Mouse (Mus musculus): ENCODE results near the gene Krt13. TPM values are rescaled to one million over a fixed set of nuclear protein-coding genes. Genes with fewer than 3 reads are reported as not detected.

The Krt13 gene
- polyA plus RNA-seq, 1 experiment from 2014 or later, result not detected

DNA sequence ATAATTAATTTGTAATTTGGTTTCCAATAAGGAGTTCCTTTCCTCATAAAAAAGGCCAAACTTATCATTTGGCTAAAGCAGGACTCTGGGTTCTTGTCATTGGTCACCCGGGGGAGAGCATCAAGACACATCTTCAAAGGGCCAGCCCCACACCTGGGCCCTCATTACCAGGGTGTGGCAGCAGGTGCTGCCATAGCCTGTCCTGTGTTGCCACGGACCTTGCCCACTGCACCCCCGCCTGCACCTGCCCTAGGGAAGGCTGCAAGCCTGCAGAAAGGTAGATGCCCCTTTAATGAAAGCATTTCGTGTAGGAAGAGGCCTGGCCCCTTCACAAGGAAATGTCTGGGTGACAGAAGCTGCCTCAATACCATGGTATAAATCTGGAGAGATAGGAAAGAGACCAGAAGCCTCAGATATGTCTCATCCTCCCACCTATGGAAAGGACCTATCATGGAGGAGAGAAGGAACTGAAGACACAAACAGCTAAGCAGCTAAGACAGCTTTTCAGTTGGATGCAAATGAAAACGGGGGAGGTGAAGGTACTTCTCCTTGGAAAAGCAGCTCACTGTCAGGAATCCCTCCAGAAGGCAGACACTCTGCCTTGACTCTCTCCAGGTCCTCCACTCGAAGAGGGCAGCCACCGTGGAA, 32.9 kb downstream of the Krt13 start:
- Histone ChIP-seq H3K4me1 (ENCODE audit: control insufficient read depth, insufficient read depth, low read length) (no peaks in the 10 kb centered on the region), H3K9ac (ENCODE audit: low read length) (no peak overlapping the region), H3K36me3 (ENCODE audit: control insufficient read depth, insufficient read depth, low read length) (no peaks in the 10 kb centered on the region), H3K27ac (ENCODE audit: low read depth, low read length) (no peak overlapping the region), H3K27me3 (ENCODE audit: control insufficient read depth, insufficient read depth, low read length) (no peaks in the 10 kb centered on the region), H3K4me3 (ENCODE audit: low read depth, low read length) (no peak overlapping the region), H3K9me3 (ENCODE audit: control insufficient read depth, low read length) (no peaks in the 10 kb centered on the region), H3K4me2 (no peak overlapping the region)
- ATAC-seq (ENCODE audit: low FRiP score) (no peak), DNase-seq (ENCODE audit: low spot score, missing footprints) (no peak)
- WGBS, result 76% methylated on average over 7 of the region's 7 CpGs

DNA sequence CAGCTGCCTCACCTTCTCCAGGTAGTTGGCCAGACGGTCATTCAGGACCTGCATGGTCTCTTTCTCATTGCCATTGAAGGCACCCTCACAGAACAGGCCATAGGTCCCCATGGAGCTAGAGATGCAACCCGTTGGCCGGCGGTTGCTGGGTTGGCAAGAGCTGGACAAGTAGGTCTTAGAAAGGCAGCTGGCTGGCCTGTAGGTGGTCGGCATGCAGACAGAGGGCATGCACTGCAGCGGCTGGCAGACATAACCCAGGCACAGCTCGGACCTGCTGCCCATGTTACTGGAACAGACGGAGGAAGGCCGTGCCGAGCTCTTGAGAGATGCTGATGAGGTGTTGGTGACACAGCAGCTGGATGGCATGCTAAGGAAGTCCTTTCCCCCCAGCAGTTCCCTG, 33.5 kb downstream of the Krt13 start, which contains the start of gene Krt32:
Gene Krt32, minus strand, starts transcription at position 366 of the 400 bp plus-strand sequence.
- Histone ChIP-seq H3K27ac (ENCODE audit: low read depth, low read length) (no peak within 1 kb of the TSS), H3K9me3 (ENCODE audit: control insufficient read depth, low read length) (no peaks in the 10 kb centered on the region), H3K4me3 (ENCODE audit: low read depth, low read length) (no peak within 1 kb of the TSS), H3K27me3 (ENCODE audit: control insufficient read depth, insufficient read depth, low read length) (no peaks in the 10 kb centered on the region), H3K4me1 (ENCODE audit: control insufficient read depth, insufficient read depth, low read length) (no peaks in the 10 kb centered on the region), H3K36me3 (ENCODE audit: control insufficient read depth, insufficient read depth, low read length) (no peaks in the 10 kb centered on the region), H3K4me2 (no peak within 1 kb of the TSS), H3K9ac (ENCODE audit: low read length) (no peak within 1 kb of the TSS)
- ATAC-seq (ENCODE audit: low FRiP score) (no peak), DNase-seq (ENCODE audit: low spot score, missing footprints) (no peak)
- 94% methylated on average over 10 of the region's 10 CpGs for WGBS

DNA sequence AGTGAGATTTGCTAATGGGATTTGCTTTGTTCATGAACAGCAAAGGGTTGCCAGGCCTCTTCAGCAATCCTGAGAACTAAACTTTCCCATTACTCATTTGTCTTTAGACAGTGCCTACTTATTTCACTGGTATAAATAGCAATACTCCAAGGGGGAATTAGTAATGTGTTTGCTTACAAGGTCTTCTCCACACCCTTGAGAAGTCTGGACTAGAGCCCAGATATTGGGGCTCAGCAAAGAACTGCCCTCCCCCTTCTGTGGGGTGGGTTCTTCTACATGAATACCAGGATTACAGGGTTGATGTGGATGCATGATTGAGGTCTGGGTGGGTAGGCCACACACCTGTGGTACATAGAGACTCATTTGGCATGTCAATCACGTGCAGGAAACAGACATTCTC, 47.5 kb downstream of the Krt13 start:
- DNase-seq (ENCODE audit: low spot score, missing footprints), result no peak
- ATAC-seq (ENCODE audit: low FRiP score), result no peak
- 71% methylated on average over 1 of the region's 1 CpGs for WGBS

More for the DNA sequence above, 47.5 kb downstream of the Krt13 start:
- H3K4me2 ChIP-seq, result no peak overlapping the region
- no peaks in the 10 kb centered on the region for H3K36me3 ChIP-seq (ENCODE audit: control insufficient read depth, insufficient read depth, low read length)
- no peak overlapping the region for H3K9ac ChIP-seq (ENCODE audit: low read length)
- H3K4me3 ChIP-seq (ENCODE audit: low read depth, low read length), result no peak overlapping the region
- H3K27me3 ChIP-seq (ENCODE audit: control insufficient read depth, insufficient read depth, low read length), result no peaks in the 10 kb centered on the region
- H3K4me1 ChIP-seq (ENCODE audit: control insufficient read depth, insufficient read depth, low read length), result no peaks in the 10 kb centered on the region
- no peaks in the 10 kb centered on the region for H3K9me3 ChIP-seq (ENCODE audit: control insufficient read depth, low read length)
- no peak overlapping the region for H3K27ac ChIP-seq (ENCODE audit: low read depth, low read length)

Other genes with a start within 250 kb of the Krt13 start
- gene Krtap9-1, start 248.2 kb downstream of the Krt13 start, polyA plus RNA-seq (2014; fragmentation: Nextera tagmentation; extraction: Ambion mirVana), result not detected in 2 replicates
- not detected in 2 replicates for gene Gm11567, start 242.4 kb downstream of the Krt13 start, polyA plus RNA-seq (2014; fragmentation: Nextera tagmentation; extraction: Ambion mirVana)
- not detected in 2 replicates for gene Krtap31-1, start 213.6 kb downstream of the Krt13 start, polyA plus RNA-seq (2014; fragmentation: Nextera tagmentation; extraction: Ambion mirVana)
- not detected in 2 replicates for gene Gm11565, start 206.8 kb downstream of the Krt13 start, polyA plus RNA-seq (2014; fragmentation: Nextera tagmentation; extraction: Ambion mirVana)
- gene Krtap31-2, start 185.3 kb downstream of the Krt13 start, polyA plus RNA-seq (2014; fragmentation: Nextera tagmentation; extraction: Ambion mirVana), result not detected in 2 replicates
- not detected in 2 replicates for gene Krtap9-5, start 173.1 kb downstream of the Krt13 start, polyA plus RNA-seq (2014; fragmentation: Nextera tagmentation; extraction: Ambion mirVana)
- gene Krtap29-1, start 142.5 kb downstream of the Krt13 start, polyA plus RNA-seq (2014; fragmentation: Nextera tagmentation; extraction: Ambion mirVana), result not detected in 2 replicates
- gene Krtap16-1, start 135.0 kb downstream of the Krt13 start, polyA plus RNA-seq (2014; fragmentation: Nextera tagmentation; extraction: Ambion mirVana), result not detected in 2 replicates
- gene Krtap17-1, start 127.6 kb downstream of the Krt13 start, polyA plus RNA-seq (2014; fragmentation: Nextera tagmentation; extraction: Ambion mirVana), result not detected in 2 replicates
- not detected in 2 replicates for gene Krt33a, start 105.4 kb downstream of the Krt13 start, polyA plus RNA-seq (2014; fragmentation: Nextera tagmentation; extraction: Ambion mirVana)
- gene Krt33b, start 91.7 kb downstream of the Krt13 start, polyA plus RNA-seq (2014; fragmentation: Nextera tagmentation; extraction: Ambion mirVana), result not detected in 2 replicates
- gene Krt34, start 80.0 kb downstream of the Krt13 start, polyA plus RNA-seq (2014; fragmentation: Nextera tagmentation; extraction: Ambion mirVana), result not detected in 2 replicates
- not detected in 2 replicates for gene Krt31, start 71.0 kb downstream of the Krt13 start, polyA plus RNA-seq (2014; fragmentation: Nextera tagmentation; extraction: Ambion mirVana)
- not detected in 2 replicates for gene Krt32, start 33.3 kb downstream of the Krt13 start, polyA plus RNA-seq (2014; fragmentation: Nextera tagmentation; extraction: Ambion mirVana)
- not detected in 2 replicates for gene Krt35, start 25.3 kb downstream of the Krt13 start, polyA plus RNA-seq (2014; fragmentation: Nextera tagmentation; extraction: Ambion mirVana)
- gene Krt36, start 15.9 kb downstream of the Krt13 start, polyA plus RNA-seq (2014; fragmentation: Nextera tagmentation; extraction: Ambion mirVana), result not detected in 2 replicates
- 0.65 and 0.89 TPM in 2 replicates for gene Krt15, start 14.4 kb upstream of the Krt13 start, polyA plus RNA-seq (2014; fragmentation: Nextera tagmentation; extraction: Ambion mirVana)
- 1.8 and 3.2 TPM in 2 replicates for gene Krt19, start 27.1 kb upstream of the Krt13 start, polyA plus RNA-seq (2014; fragmentation: Nextera tagmentation; extraction: Ambion mirVana)
- not detected in 2 replicates for gene Krt9, start 71.7 kb upstream of the Krt13 start, polyA plus RNA-seq (2014; fragmentation: Nextera tagmentation; extraction: Ambion mirVana)
- gene Krt14, start 86.0 kb upstream of the Krt13 start, polyA plus RNA-seq (2014; fragmentation: Nextera tagmentation; extraction: Ambion mirVana), result 1.2 and 1.5 TPM in 2 replicates
- gene Krt16, start 127.3 kb upstream of the Krt13 start, polyA plus RNA-seq (2014; fragmentation: Nextera tagmentation; extraction: Ambion mirVana), result not detected in 2 replicates
- 0.21 TPM in 1 of 2 replicates, not detected in the other for gene Krt17, start 139.5 kb upstream of the Krt13 start, polyA plus RNA-seq (2014; fragmentation: Nextera tagmentation; extraction: Ambion mirVana)
- gene Krt42, start 148.3 kb upstream of the Krt13 start, polyA plus RNA-seq (2014; fragmentation: Nextera tagmentation; extraction: Ambion mirVana), result not detected in 2 replicates
- gene Eif1, start 198.3 kb upstream of the Krt13 start, polyA plus RNA-seq (2014; fragmentation: Nextera tagmentation; extraction: Ambion mirVana), result 1,701 and 1,853 TPM in 2 replicates
- gene Gast, start 212.8 kb upstream of the Krt13 start, polyA plus RNA-seq (2014; fragmentation: Nextera tagmentation; extraction: Ambion mirVana), result 0.68 and 0.79 TPM in 2 replicates
- 16.4 TPM in 2 replicates for gene Hap1, start 234.6 kb upstream of the Krt13 start, polyA plus RNA-seq (2014; fragmentation: Nextera tagmentation; extraction: Ambion mirVana)